Mouse (Mus musculus) monocyte, adult 2 months (primary cell): ENCODE measurements around the gene Slc6a9.

ENCODE experiments used
- DNase-seq, 2 experiments: peaks; one replicate each; pipeline ENCODE4 v3.0.0; 2022; ENCODE audit warnings: low spot score in 2 of 2, low read depth in 1 of 2

Gene Slc6a9

GRCm38 (mm10) chr4:117834457-117834844 is at the start of gene Slc6a9:
Gene Slc6a9, plus strand, starts transcription at chr4:117834506.
- no peak for DNase-seq

GRCm38 (mm10) chr4:117786963-117787362 is 47.3 kb upstream of the Slc6a9 start:
- no peak for DNase-seq

GRCm38 (mm10) chr4:117788308-117788707 is 46.0 kb upstream of the Slc6a9 start:
- DNase-seq = no peak

- DNase-seq = no peak
These were observed 34.4 kb upstream of the Slc6a9 start for GRCm38 (mm10) chr4:117799904-117800303.

GRCm38 (mm10) chr4:117806992-117807391 is 27.3 kb upstream of the Slc6a9 start:
- no peak for DNase-seq

- DNase-seq = no peak
These were observed 23.4 kb upstream of the Slc6a9 start for GRCm38 (mm10) chr4:117810933-117811332.

GRCm38 (mm10) chr4:117813591-117814192 is 20.6 kb upstream of the Slc6a9 start:
- no peak for DNase-seq

GRCm38 (mm10) chr4:117814333-117814732 is 20.0 kb upstream of the Slc6a9 start:
- DNase-seq = no peak

- DNase-seq = no peak
These were observed 17.5 kb upstream of the Slc6a9 start for GRCm38 (mm10) chr4:117816776-117817175.

GRCm38 (mm10) chr4:117818032-117818431 is 16.3 kb upstream of the Slc6a9 start:
- DNase-seq = no peak

GRCm38 (mm10) chr4:117828572-117829145 is 5.6 kb upstream of the Slc6a9 start:
- no peak for DNase-seq

GRCm38 (mm10) chr4:117829260-117830123 is 4.8 kb upstream of the Slc6a9 start:
- no peak for DNase-seq

- DNase-seq = no peak
These were observed 4.2 kb upstream of the Slc6a9 start for GRCm38 (mm10) chr4:117830124-117830551.

- DNase-seq = no peak
These were observed 3.5 kb upstream of the Slc6a9 start for GRCm38 (mm10) chr4:117830801-117831200.

GRCm38 (mm10) chr4:117831499-117831898 is 2.8 kb upstream of the Slc6a9 start:
- DNase-seq = no peak

- DNase-seq = no peak
These were observed 2.2 kb upstream of the Slc6a9 start for GRCm38 (mm10) chr4:117831920-117832691.

GRCm38 (mm10) chr4:117834845-117835530 is 682 bp downstream of the Slc6a9 start:
- DNase-seq = no peak

- no peak for DNase-seq
These were observed 1.3 kb downstream of the Slc6a9 start for GRCm38 (mm10) chr4:117835531-117836111.

- DNase-seq = peak; percentile 34 to 52
These were observed 2.0 kb downstream of the Slc6a9 start for GRCm38 (mm10) chr4:117836204-117836767.

- DNase-seq = no peak
These were observed 3.0 kb downstream of the Slc6a9 start for GRCm38 (mm10) chr4:117837271-117837670.
